Mouse (Mus musculus): Measurements from ENCODE around the gene Cacnb1.

Cacnb1 gene

DNA sequence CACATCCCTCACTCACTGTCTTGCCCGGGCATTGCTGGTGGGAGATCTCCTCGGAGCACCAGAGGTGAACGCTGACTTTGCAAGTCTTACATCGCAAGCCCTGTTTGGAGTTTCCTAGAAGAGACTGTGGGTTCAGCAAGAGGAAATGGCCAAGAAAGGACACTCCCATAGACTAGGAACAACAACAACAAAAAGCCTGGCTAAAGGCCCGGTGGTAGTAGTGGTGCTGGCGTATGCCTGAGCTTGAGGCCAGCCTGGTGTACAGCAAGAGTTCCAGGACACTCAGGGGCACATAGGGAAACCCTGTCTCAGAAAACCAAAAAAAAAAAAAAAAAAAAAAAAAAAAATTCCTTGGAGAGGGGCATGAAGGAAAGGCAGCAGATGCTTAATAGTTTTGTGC is 19.9 kb upstream of the Cacnb1 start:
- CTCF ChIA-PET, result interaction anchor here (0.7 kb wide), 1 partner anchor 144 kb away, joined by 17 read pairs; no protein-coding TSS in a partner anchor

DNA sequence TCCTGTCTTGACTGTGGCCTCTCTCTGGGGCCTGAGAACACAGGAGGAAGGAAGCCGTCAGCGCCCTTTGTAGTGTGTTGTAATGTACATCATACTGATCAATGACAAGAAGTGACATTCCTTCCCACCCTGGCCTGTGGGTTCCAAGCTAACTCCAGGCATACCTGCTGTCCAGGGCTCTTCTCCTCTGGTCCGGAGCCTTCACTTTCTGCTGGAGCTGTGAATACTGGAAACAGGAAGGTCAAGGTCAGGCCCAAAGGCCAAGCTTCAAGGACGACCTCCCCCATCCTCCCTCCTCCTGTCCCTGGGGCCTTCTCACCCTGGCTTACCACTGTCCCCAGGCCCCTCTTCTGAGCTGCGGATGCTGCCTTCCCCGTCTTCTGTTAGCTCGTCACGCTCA is 18.1 kb upstream of the Cacnb1 start:
- CTCF ChIA-PET, result no interaction called here

DNA sequence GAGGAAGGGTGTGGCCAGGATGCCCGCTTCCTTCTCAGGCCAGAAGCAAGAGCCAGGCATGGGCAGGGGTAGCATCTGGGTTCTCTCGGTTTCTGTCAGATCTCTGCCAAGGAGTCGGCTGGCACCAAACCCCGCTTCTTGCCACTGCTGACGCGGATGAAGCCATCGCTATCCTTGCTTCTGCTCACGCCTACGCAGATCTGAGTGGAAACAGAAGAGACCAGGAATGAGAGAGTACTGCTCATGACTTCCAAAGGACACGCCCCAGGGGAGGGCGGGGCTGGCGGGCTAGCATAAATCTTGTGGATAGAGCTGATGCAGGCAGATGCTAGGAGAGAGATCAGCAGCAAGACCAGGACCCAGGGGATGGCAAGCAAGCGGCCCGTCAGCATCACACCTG is 15.0 kb upstream of the Cacnb1 start:
- CTCF ChIA-PET, result no interaction called here

DNA sequence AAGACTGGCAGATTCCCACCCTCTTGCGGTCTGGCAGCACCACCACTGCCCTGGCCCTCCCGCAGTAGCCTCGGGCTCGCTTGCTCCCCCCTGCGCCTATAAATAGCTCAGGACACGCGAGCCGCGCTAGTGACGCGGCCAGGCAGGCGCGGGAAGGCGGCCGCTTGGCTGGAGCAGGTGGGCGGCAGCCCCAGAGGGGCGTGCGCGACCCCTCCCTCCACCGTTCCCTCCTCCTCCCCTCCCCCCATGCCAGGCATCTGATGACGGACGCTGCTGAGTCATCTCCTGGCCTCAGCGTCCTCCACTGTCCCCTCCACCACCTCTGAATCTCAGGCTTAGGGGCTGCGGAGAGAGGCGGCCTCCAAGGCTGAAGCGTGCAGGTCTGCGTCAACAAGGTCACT is 13.1 kb upstream of the Cacnb1 start:
- CTCF ChIA-PET, result no interaction called here

DNA sequence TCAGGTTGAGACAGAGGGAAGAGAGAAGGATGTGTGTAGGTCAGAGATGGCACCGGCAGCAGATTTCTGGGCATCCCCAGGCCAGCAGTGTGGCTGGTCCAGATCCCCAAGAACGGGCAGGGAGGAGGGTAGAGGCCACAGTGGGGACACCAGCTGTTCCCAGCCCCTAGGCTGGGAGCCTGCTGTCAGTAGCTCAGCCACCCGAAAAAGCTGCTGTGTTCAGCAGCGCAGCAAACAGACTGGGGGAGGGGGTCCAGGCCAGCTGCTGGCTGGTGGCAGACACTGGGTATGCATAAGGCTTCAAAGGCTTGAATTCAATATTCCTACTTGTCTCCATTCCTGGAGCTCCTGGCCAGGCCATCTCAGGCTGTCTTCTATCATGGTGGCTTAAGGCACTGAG is 12.0 kb upstream of the Cacnb1 start:
- CTCF ChIA-PET, result interaction anchor here (0.8 kb wide), 1 partner anchor 42 kb away, joined by 3 read pairs; no protein-coding TSS in a partner anchor

DNA sequence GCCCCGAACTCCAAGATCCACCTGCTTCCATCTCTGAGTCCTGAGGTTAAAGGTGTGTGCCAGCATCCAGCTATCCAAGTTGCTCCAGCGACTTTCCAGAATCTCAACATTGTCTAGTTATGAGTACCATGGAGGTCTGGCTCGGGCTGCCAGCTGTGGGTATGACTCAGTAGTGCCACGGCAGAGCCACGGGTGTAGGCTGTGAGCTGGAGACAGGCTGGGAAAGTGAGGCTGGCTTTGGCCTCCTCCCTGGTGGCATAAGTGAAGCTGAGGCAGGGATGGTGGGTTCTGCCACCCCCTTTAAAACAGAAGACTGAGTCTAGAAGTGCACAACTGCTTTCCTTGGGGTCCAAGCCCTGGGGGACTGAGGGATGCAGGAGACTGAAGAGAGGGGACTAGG is 11.2 kb upstream of the Cacnb1 start:
- CTCF ChIA-PET, result interaction anchor here (0.6 kb wide), 1 partner anchor 9 kb away, joined by 5 read pairs; no protein-coding TSS in a partner anchor

DNA sequence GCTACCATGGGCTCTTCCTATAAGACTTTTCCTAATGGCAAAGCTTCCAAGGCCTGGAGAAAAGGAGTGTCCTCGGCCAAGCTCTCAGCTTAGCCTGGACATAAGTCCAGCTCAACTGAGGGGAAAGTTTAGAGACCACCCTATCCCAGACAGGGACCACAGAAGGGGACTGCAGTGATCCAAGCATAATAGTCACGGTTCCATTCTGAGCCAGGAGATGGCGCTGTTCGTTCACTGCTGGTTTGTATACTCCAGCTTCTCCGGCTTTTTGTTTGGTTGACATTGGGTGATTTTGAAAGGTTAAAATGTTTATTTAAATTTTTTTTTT is 8.6 kb upstream of the Cacnb1 start:
- CTCF ChIA-PET, result interaction anchor here (0.5 to 1.9 kb wide), 3 partner anchors 44 to 571 kb away, joined by 3 to 12 read pairs (median 11); no protein-coding TSS in a partner anchor

DNA sequence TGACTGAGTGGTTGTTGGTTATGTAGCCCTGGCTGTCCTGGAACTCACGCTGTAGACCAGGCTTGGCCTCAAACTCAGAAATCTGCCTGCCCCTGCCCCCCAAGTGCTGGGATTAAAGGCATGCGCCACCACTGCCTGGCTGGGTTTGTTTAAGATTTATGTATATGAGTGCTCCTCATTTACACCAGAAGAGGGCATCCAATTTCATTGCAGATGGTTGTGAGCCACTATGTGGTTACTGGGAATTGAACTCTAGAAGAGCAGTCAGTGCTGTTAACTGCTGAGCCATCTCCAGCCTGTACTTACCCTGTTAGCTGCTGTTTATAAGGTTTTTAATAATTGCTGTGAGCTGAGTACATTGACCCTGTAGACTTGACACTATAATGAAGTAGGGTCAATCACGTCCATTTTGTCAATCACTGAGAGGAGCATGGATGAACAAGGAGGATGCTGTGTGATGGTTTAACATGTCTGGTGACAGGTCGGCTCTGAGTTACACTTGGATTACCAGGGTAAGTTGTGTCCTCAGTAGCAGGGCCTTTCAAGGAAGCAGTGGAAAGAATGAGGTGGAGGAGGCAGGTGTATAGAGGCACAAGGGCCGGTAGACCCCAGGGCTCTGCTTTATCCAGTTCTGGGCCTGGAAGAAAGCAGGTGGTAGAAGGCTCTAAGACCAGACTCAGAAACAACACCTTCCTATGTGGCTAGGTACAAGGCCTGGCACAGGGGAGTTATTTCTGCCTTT is 8.0 kb upstream of the Cacnb1 start:
- CTCF ChIA-PET, result interaction anchor here (0.5 to 1.9 kb wide), 3 partner anchors 44 to 1058 kb away, joined by 3 to 12 read pairs (median 11); no protein-coding TSS in a partner anchor

DNA sequence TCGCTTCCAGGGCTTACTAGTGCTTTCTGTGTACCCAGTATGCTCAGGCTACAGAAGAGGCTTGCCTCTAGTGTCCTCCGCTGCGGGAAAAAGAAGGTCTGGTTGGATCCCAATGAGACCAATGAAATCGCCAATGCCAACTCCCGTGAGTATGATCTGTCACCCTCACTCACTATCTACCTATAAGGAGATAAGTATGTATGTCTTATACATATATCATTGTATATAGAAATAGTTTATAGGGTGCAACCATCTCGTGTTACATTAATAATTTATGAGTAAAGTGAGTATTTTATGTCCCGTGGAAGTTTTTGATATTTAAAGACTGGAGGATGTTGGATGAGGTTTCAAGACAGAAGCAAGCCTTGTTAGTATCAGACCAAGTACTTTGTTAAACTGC is 5.0 kb upstream of the Cacnb1 start:
- CTCF ChIA-PET, result no interaction called here

DNA sequence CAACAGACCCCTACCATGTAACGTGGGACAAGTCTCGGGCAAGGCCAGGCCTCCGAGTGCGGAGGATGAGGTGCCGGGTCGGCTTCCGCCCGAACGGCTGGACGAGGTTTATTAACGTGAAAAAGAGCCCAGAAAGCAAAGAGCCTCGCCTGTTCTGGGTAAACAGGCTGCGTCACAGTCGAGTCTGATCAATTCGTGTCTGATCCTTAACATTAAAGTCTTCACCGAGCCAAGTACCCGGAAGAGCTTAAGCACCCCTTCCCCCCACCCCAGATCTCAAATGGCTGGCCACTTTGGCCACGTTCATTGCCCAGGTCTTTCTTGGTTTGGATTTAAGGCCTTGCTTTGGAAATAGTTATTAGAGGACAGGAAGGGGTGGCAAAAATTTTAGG is 4.5 kb upstream of the Cacnb1 start:
- CTCF ChIA-PET, result no interaction called here

DNA sequence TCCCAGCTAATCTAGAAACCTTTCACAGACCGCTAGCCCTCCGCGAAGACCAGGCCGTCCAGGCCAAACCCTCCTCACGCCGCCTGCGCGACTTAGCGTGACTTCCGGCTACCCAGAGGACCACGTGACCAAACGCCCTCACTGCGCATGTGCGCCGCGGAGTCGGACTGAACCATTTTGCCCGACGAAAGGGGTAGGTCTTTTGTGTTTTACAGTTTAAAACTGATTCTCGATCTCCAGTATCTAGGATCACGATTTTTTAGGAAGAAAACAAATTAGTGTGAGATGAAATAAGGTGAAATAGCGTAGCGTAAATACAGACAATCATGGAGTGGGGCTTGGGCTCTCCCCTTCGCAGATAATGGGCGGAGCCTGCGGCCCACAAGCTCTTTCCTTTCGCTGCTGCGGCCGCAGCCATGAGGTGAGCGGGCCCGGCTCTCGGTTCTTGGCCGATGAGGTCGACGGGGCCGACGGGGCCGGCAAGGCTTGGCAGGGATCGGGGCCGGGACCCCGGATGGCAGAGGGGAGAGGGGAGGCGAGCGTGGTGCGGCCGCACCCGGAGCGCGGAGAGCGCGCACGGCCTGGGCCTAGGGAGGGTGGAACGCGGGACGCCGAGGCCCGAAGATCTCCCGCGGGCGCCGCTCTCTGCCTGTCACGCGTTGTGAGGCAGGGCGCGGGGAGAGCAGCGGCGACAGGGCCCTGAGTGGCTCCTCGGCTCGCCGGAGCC is 3.9 kb upstream of the Cacnb1 start, which contains the start of gene Rpl19:
Rpl19 (plus strand) TSS at position 141 of the 727 bp plus-strand sequence.
- CTCF ChIA-PET, result interaction anchor here (0.7 kb wide), 1 partner anchor 19 kb away, joined by 4 read pairs; no protein-coding TSS in a partner anchor

DNA sequence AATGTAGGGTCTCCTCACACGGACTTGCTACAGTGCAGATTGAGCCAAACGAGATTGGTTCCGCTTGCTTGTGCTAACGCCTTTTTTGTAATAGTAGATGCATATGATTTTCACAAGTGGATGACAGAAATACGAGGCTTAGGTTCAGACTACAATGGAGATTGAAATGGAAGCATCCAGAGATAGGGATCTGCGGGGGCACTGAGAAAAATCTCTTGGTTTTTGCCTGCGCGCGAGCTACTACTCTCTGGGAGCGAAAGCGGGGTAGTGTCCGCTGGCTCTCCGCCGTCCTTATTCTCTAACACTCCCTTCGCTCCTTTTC is 3.4 kb upstream of the Cacnb1 start:
- CTCF ChIA-PET, result interaction anchor here (0.7 kb wide), 1 partner anchor 18 kb away, joined by 4 read pairs; no protein-coding TSS in a partner anchor

DNA sequence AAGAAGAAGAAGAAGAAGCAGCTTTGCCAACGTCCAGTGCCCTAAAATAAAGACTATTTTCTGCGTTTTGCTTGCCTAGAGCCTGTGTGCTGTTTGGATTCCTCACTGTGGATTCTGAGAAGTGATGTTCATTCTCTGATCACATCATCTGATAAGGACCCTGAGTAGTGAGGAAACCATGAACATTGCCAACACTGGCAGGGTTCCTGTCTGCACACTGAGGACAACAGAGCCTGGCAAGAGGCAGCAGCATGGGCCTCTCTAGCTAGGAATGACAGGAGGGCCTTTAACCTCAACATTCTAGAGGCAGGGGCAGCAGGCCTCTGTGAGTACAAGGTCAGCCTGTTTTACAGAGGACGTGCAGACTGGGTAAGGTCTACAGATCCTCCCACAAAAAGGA is 1.7 kb upstream of the Cacnb1 start:
- CTCF ChIA-PET, result interaction anchor here (0.7 kb wide), 1 partner anchor 178 kb away, joined by 3 read pairs; no protein-coding TSS in a partner anchor

DNA sequence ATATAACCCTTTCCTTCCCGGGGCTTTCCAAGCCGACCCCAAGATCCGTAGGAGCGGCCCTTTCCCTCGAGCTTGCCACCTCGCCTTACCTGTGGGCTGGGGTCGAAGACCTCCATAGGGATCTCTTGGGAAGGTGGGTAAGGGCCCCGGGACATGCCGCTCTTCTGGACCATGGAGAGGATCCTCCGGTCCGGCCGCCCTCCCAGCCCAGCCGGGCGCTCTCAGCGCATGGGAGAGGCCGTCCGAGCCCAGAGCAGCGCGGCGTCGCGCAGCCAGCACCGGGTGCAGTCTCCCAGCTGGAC is 630 bp downstream of the Cacnb1 start:
- CTCF ChIA-PET, result interaction anchor here (0.5 to 1.4 kb wide), 4 partner anchors 11 to 223 kb away, joined by 4 to 5 read pairs (median 4); partner anchors contain the start of gene Lasp1

DNA sequence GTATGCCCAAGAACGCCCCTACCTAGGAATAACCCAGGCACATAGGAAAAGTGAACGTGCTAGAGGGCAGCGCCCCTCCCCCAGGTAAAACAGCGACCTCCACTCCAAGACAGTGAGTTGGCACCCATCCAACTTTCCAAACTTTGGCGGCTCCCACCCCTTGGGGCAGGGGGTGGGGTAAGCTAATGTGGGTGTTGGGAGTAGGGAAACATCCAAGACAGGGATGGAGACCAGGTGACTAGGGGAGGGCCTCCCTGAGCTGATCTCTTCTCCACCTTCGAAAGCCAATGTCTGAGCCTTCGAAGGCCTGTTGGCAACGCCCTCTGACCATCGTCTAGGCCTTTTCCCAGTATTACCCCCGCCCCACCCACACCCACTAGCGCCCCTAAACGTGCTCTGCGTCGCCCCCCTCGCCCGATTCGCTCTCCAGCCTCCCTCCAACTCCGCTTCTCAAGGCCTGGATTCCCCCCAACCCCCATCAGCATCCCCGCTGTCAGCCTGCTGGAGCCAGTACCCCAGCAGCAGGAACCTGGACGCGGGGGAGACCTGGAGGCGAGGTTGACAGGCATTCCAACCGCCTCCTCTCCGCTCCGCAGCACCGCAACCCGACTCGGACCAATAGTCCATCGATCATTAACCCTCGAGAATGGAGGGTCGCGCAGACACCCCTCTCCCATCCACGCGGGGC is 1.1 kb downstream of the Cacnb1 start:
- CTCF ChIA-PET, result interaction anchor here (1.0 to 1.4 kb wide), 2 partner anchors 28 to 32 kb away, joined by 4 read pairs; no protein-coding TSS in a partner anchor

DNA sequence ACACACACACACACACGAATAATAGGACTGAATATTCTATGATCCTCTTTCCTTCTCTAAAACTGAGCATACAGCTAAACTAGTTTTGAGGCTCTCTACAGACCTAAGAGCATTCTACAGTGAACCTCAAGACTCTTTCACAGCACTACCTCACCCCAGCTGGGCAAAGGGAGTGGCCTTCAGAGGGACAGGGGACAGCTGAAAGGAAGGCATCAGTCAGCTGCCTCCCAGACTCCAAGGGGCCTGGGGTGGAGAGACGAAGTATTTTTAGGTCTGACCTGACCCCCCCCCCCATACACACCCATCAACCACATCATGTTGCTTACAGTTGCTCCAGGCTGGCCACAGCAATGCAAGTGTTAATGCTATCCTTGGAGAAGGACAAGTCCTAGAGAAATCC is 1.7 kb downstream of the Cacnb1 start:
- CTCF ChIA-PET, result interaction anchor here (1.4 kb wide), 1 partner anchor 31 kb away, joined by 4 read pairs; no protein-coding TSS in a partner anchor

DNA sequence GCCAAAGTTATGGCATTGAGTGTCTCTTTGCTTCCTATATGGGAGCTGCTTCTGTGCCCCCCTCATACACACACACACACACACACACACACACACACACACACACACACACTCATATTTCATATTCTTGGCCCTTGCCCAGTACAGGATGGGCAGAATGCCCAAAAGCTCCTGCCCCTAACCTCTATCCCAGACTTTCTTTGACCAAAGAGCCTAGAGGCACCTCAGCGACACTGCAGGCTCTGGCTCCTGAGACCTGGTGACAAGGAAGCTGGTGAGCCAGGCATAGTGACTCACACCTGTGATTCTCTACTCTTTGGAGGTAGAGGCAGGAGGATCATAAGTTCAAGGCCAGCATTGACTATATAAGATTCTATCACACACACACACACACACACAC is 2.1 kb downstream of the Cacnb1 start:
- CTCF ChIA-PET, result interaction anchor here (0.6 to 1.0 kb wide), 3 partner anchors 14 to 467 kb away, joined by 3 to 7 read pairs (median 3); no protein-coding TSS in a partner anchor

DNA sequence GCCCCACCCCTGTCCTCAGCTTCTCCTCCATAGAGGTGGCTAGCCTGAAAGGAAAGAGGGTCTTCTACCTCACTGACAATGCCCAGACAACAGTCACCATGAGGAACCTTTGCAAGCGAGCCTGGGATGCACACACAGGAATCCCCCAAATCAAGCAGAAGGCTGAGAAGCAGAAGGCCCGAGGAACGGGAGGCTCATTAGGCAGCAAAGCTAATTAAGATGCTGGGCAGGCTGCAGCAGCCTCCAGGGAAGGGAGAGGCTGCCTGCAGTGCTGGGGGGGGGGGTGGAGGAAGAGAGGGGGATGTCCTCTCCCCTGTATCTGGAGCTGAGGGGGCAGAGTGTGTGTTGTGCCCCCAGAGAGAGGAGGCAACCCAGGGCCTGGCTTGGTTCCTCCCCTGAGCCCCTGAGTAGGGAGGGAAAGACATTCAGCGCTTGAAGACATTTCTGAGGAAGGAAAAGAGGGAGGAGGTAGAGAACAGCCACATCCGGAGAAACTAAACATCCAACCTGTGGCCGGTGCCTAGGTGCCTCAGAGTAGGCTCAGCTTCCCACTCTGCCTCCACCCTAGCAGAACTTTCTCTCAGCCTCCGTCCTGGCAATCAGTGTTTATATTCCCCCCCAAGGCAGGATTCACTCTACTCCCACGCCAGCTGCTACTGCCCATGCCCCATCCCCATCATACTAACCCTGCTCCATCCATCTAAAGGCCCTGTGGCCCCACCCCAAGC is 2.8 kb downstream of the Cacnb1 start:
- CTCF ChIA-PET, result interaction anchor here (0.6 to 1.0 kb wide), 4 partner anchors 13 to 837 kb away, joined by 3 to 7 read pairs (median 4); no protein-coding TSS in a partner anchor

DNA sequence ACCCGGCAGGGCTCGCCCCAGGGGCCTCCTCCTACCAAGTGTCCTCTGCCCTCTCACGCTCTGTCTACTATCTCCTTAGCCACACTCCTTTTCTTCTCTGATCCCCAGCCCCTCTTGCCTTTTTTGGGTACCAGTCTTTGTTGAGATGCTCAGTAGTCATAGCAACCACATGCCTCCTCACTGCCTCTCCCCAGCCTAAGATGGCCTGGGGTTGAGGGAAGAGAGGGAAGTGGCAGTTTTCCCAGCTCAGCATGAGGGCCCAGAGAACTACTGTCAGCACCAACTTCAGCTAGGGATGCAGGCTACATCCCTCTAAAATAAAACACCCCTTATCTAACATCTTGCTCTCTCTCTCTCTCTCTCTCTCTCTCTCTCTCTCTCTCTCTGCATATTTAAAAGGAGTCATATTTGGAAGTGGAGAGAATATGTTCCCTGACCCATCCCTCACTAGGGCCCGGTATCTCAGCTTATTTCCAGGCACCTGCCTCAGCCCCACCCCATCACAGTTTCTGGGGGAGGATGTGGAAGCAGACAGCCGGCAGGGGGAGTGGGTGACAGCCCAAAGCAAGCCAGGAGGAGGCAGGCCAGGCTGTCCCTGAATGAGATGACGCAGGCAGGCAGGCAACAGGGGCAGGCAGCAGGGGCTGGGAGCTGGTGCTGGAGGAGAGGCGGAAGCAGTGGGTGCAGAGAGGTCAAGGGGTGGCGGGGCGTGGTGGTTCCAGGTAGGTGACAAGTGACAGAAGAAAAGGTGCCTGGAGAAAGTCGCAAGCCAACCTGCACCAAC is 3.8 kb downstream of the Cacnb1 start:
- CTCF ChIA-PET, result interaction anchor here (0.6 to 0.7 kb wide), 3 partner anchors 25 to 836 kb away, joined by 4 to 5 read pairs (median 5); no protein-coding TSS in a partner anchor

DNA sequence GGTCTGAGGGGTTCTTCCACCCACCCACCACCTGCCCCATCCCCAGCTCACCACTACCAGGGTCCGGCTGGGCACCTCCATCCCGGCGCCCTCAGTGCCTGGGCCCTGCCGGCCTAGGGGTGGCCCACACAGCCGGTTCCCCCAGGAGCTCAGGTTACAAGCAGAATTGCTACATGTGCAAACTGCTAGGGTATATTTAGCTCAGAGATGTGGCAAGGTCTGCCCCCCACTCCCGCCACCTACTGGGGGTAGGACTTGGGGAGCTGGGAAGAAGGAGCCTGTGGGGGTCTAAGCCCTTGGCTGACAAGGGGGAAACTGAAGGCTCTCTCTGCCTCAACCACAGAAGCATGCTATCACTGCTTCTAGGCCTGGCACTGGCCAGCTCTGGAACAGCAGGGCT is 4.6 kb downstream of the Cacnb1 start:
- CTCF ChIA-PET, result interaction anchor here (0.7 kb wide), 1 partner anchor 153 kb away, joined by 5 read pairs; no protein-coding TSS in a partner anchor
